Mouse (Mus musculus) spleen, adult 2 months (tissue): Measurements from ENCODE around the gene Rmdn3. TPM values are rescaled to one million over a fixed set of nuclear protein-coding genes. Genes with fewer than 3 reads are reported as not detected.
A peak's percentile ranks its signal among the peaks of the same experiment; 100 is the strongest.

ENCODE experiments used
- DNase-seq, 2 experiments: peaks; one replicate each; pipeline versions ENCODE4 v3.0.0 to v3.0.0-alpha.2; 2012 to 2021; ENCODE audit warnings: low spot score in 2 of 2, low read depth in 1 of 2
- H3K27ac ChIP-seq: fragments of 200-500 bp; 2 replicates; pipeline ENCODE4 v1.5.1; 2012; ENCODE audit warnings: low read length, inconsistent platforms; ENCODE audit not compliant: insufficient read depth
- H3K27me3 ChIP-seq: fragments of 200-500 bp; 2 replicates; pipeline ENCODE4 v1.6.1; 2012; ENCODE audit warnings: mild to moderate bottlenecking, moderate library complexity, low read length, inconsistent platforms; ENCODE audit not compliant: control insufficient read depth, insufficient read depth
- H3K36me3 ChIP-seq: fragments of 200-500 bp; 2 replicates; pipeline ENCODE4 v1.6.1; 2012; ENCODE audit warnings: mild to moderate bottlenecking, low read length, inconsistent platforms; ENCODE audit not compliant: control insufficient read depth, insufficient read depth
- H3K4me1 ChIP-seq: fragments of 200-500 bp; 2 replicates; pipeline ENCODE4 v1.6.1; 2011; ENCODE audit warnings: inconsistent platforms; ENCODE audit not compliant: control insufficient read depth, insufficient read depth, insufficient read length
- H3K4me3 ChIP-seq: fragments of 200-500 bp; 2 replicates; pipeline ENCODE4 v1.5.1; 2011; ENCODE audit warnings: mild to moderate bottlenecking, inconsistent platforms; ENCODE audit not compliant: insufficient read depth, insufficient read length; ENCODE audit errors: extremely low read depth
- CTCF ChIP-seq: fragments of 200-500 bp; IDR thresholded peaks from 2 replicates; pipeline ENCODE4 v1.5.1; 2011; ENCODE audit warnings: mild to moderate bottlenecking, inconsistent platforms; ENCODE audit not compliant: insufficient read depth, insufficient read length, insufficient replicate concordance; ENCODE audit errors: extremely low read depth
- POLR2A ChIP-seq: fragments of 200-500 bp; IDR thresholded peaks from 2 replicates; pipeline ENCODE4 v1.6.1; 2011; ENCODE audit warnings: low read depth, low read length, inconsistent platforms
- WGBS: fragments of 180-500 bp; shearing (Covaris S2); methylation state at CpG from one replicate; pipeline ENCODE4 v1.1.7; 2018; 5-methylcytosine and 5-hydroxymethylcytosine counted together
- polyA plus RNA-seq: library from polyadenylated mRNA; depleted of rRNA; stranded (reverse); fragments of >200 nt; gene quantifications from 2 replicates; pipeline ENCODE4 v1.2.3, GENCODE M21; 2012

The Rmdn3 gene
- polyA plus RNA-seq, 1 experiment, result 10.1 TPM

GRCm38 (mm10) chr2:119176761-119177160 lies 19.9 kb upstream of the Rmdn3 start:
- no peak for TF ChIP-seq POLR2A
- TF ChIP-seq CTCF, result no peak
- Histone ChIP-seq H3K4me3 (no peak overlapping the region), H3K27ac (no peak overlapping the region), H3K4me1 (peaks cover 3% of the 10 kb centered on the region; the same call in 1 of the 2 replicates), H3K36me3 (peaks cover 8% of the 10 kb centered on the region; the same call in 1 of the 2 replicates), H3K27me3 (no peaks in the 10 kb centered on the region)
- 80% methylated on average over 3 of the region's 3 CpGs for WGBS
- no peak for DNase-seq

GRCm38 (mm10) chr2:119175614-119176013 lies 18.8 kb upstream of the Rmdn3 start:
- no peak for TF ChIP-seq POLR2A
- no peak for TF ChIP-seq CTCF

GRCm38 (mm10) chr2:119174866-119175265 lies 18.0 kb upstream of the Rmdn3 start:
- TF ChIP-seq POLR2A, result no peak
- no peak for TF ChIP-seq CTCF
- WGBS, result 93% methylated on average over 14 of the region's 14 CpGs
- Histone ChIP-seq H3K36me3 (peaks cover 5% of the 10 kb centered on the region; the same call in 1 of the 2 replicates), H3K4me3 (no peak overlapping the region), H3K27ac (no peak overlapping the region), H3K4me1 (peaks cover 3% of the 10 kb centered on the region; the same call in 1 of the 2 replicates), H3K27me3 (no peaks in the 10 kb centered on the region)
- no peak for DNase-seq

More at GRCm38 (mm10) chr2:119175614-119176013, 18.8 kb upstream of the Rmdn3 start:
- WGBS, result 77% methylated on average over 6 of the region's 6 CpGs
- peaks cover 7% of the 10 kb centered on the region; the same call in 1 of the 2 replicates for H3K36me3 ChIP-seq
- peaks cover 3% of the 10 kb centered on the region; the same call in 1 of the 2 replicates for H3K4me1 ChIP-seq
- H3K4me3 ChIP-seq, result no peak overlapping the region
- H3K27ac ChIP-seq, result no peak overlapping the region
- DNase-seq, result no peak
- no peaks in the 10 kb centered on the region for H3K27me3 ChIP-seq

GRCm38 (mm10) chr2:119173991-119174651 lies 17.3 kb upstream of the Rmdn3 start, which contains the start of gene Gm14137:
TSS of gene Gm14137 (plus strand) at chr2:119174509.
- TF ChIP-seq CTCF (no peak), POLR2A (no peak)
- Histone ChIP-seq H3K36me3 (peaks cover under 1% of the 10 kb centered on the region; the same call in 1 of the 2 replicates), H3K27me3 (no peaks in the 10 kb centered on the region), H3K4me1 (peaks cover 3% of the 10 kb centered on the region; the same call in 1 of the 2 replicates), H3K4me3 (no peak within 1 kb of the TSS), H3K27ac (no peak within 1 kb of the TSS)
- 56% methylated on average over 8 of the region's 8 CpGs for WGBS
- peak; percentile 15 to 17 for DNase-seq

- H3K27ac ChIP-seq, result no peak overlapping the region
- no peak for DNase-seq
- no peak overlapping the region for H3K4me3 ChIP-seq
- peaks cover 3% of the 10 kb centered on the region; the same call in 1 of the 2 replicates for H3K4me1 ChIP-seq
- WGBS, result 56% methylated on average over 13 of the region's 13 CpGs
- no peak for TF ChIP-seq CTCF
- TF ChIP-seq POLR2A, result no peak
- no peaks in the 10 kb centered on the region for H3K36me3 ChIP-seq
- no peaks in the 10 kb centered on the region for H3K27me3 ChIP-seq
Measured at GRCm38 (mm10) chr2:119172862-119173576, 16.2 kb upstream of the Rmdn3 start.

- peaks cover 3% of the 10 kb centered on the region; the same call in 1 of the 2 replicates for H3K27me3 ChIP-seq
- peaks cover 7% of the 10 kb centered on the region for H3K4me1 ChIP-seq
- no peak overlapping the region for H3K4me3 ChIP-seq
- TF ChIP-seq CTCF (no peak), POLR2A (no peak)
- WGBS, result 92% methylated on average over 7 of the region's 7 CpGs
- no peaks in the 10 kb centered on the region for H3K36me3 ChIP-seq
- DNase-seq, result no peak
- H3K27ac ChIP-seq, result no peak overlapping the region
Measured at GRCm38 (mm10) chr2:119172446-119172845, 15.6 kb upstream of the Rmdn3 start.

- Histone ChIP-seq H3K27ac (no peak overlapping the region), H3K27me3 (peaks cover 3% of the 10 kb centered on the region), H3K4me3 (no peak overlapping the region), H3K36me3 (no peaks in the 10 kb centered on the region), H3K4me1 (peaks cover 14% of the 10 kb centered on the region)
- DNase-seq, result no peak
- TF ChIP-seq CTCF (no peak), POLR2A (no peak)
- WGBS, result 83% methylated on average over 8 of the region's 8 CpGs
Measured at GRCm38 (mm10) chr2:119171574-119171973, 14.7 kb upstream of the Rmdn3 start.
